Mouse (Mus musculus): ENCODE measurements at regions not wholly inside any gene's neighbourhood (a gene's known extent, or its start where the extent isn't known, plus 50 kb on each side); places are given as distances from the start of the nearest gene placed in this dataset.

- TF ChIP-seq CTCF (IDR thresholded peaks at IDR 0.05; ENCODE audit: borderline replicate concordance, extremely low read depth, insufficient read depth, insufficient read length) (no peak), POLR2A (IDR thresholded peaks at IDR 0.05; ENCODE audit: borderline replicate concordance, extremely low read depth, insufficient read depth, insufficient read length, poor library complexity, severe bottlenecking) (no peak)
- DNase-seq (ENCODE audit: low read depth) = no peak
Observed at GRCm38 (mm10) chr2:133748493-133748892, 196.5 kb downstream of the Bmp2 start.

- no peak for TF ChIP-seq CTCF (IDR thresholded peaks at IDR 0.05; ENCODE audit: borderline replicate concordance, extremely low read depth, insufficient read depth, insufficient read length)
- TF ChIP-seq POLR2A (IDR thresholded peaks at IDR 0.05; ENCODE audit: borderline replicate concordance, extremely low read depth, insufficient read depth, insufficient read length, poor library complexity, severe bottlenecking) = no peak
- no peak for DNase-seq (ENCODE audit: low read depth)
Observed at GRCm38 (mm10) chr2:133749846-133750637, 198.1 kb downstream of the Bmp2 start.

GRCm38 (mm10) chr2:133754088-133754487 lies 202.1 kb downstream of the Bmp2 start:
- no peak for TF ChIP-seq CTCF (IDR thresholded peaks at IDR 0.05; ENCODE audit: borderline replicate concordance, extremely low read depth, insufficient read depth, insufficient read length)

GRCm38 (mm10) chr2:133761496-133761895 lies 209.5 kb downstream of the Bmp2 start:
- DNase-seq (ENCODE audit: low read depth) = peak; percentile 15
- no peak for TF ChIP-seq CTCF (IDR thresholded peaks at IDR 0.05; ENCODE audit: borderline replicate concordance, extremely low read depth, insufficient read depth, insufficient read length)
- TF ChIP-seq POLR2A (IDR thresholded peaks at IDR 0.05; ENCODE audit: borderline replicate concordance, extremely low read depth, insufficient read depth, insufficient read length, poor library complexity, severe bottlenecking) = no peak

More at GRCm38 (mm10) chr2:133754088-133754487, 202.1 kb downstream of the Bmp2 start:
- no peak for DNase-seq (ENCODE audit: low read depth)

- DNase-seq (ENCODE audit: low read depth) = no peak
- no peak for TF ChIP-seq CTCF (IDR thresholded peaks at IDR 0.05; ENCODE audit: borderline replicate concordance, extremely low read depth, insufficient read depth, insufficient read length)
- no peak for TF ChIP-seq POLR2A (IDR thresholded peaks at IDR 0.05; ENCODE audit: borderline replicate concordance, extremely low read depth, insufficient read depth, insufficient read length, poor library complexity, severe bottlenecking)
Observed at GRCm38 (mm10) chr2:133768546-133768945, 216.6 kb downstream of the Bmp2 start.

GRCm38 (mm10) chr2:133783588-133784342 lies 231.8 kb downstream of the Bmp2 start:
- TF ChIP-seq CTCF (IDR thresholded peaks at IDR 0.05; ENCODE audit: borderline replicate concordance, extremely low read depth, insufficient read depth, insufficient read length) = no peak
- TF ChIP-seq POLR2A (IDR thresholded peaks at IDR 0.05; ENCODE audit: borderline replicate concordance, extremely low read depth, insufficient read depth, insufficient read length, poor library complexity, severe bottlenecking) = no peak
- no peak for DNase-seq (ENCODE audit: low read depth)

GRCm38 (mm10) chr2:133791031-133791430 lies 239.1 kb downstream of the Bmp2 start:
- no peak for DNase-seq (ENCODE audit: low read depth)
- TF ChIP-seq CTCF (IDR thresholded peaks at IDR 0.05; ENCODE audit: borderline replicate concordance, extremely low read depth, insufficient read depth, insufficient read length) = no peak
- no peak for TF ChIP-seq POLR2A (IDR thresholded peaks at IDR 0.05; ENCODE audit: borderline replicate concordance, extremely low read depth, insufficient read depth, insufficient read length, poor library complexity, severe bottlenecking)

- TF ChIP-seq CTCF (IDR thresholded peaks at IDR 0.05; ENCODE audit: borderline replicate concordance, extremely low read depth, insufficient read depth, insufficient read length) (peak; percentile 36; the same call in 1 of the 2 replicates), POLR2A (IDR thresholded peaks at IDR 0.05; ENCODE audit: borderline replicate concordance, extremely low read depth, insufficient read depth, insufficient read length, poor library complexity, severe bottlenecking) (no peak)
- peak; percentile 49 for DNase-seq (ENCODE audit: low read depth)
Observed at GRCm38 (mm10) chr2:133793293-133793692, 241.3 kb downstream of the Bmp2 start.

GRCm38 (mm10) chr2:133802666-133803065 lies 250.7 kb downstream of the Bmp2 start:
- peak; percentile 33 for DNase-seq (ENCODE audit: low read depth)
- TF ChIP-seq POLR2A (IDR thresholded peaks at IDR 0.05; ENCODE audit: borderline replicate concordance, extremely low read depth, insufficient read depth, insufficient read length, poor library complexity, severe bottlenecking) = no peak
- no peak for TF ChIP-seq CTCF (IDR thresholded peaks at IDR 0.05; ENCODE audit: borderline replicate concordance, extremely low read depth, insufficient read depth, insufficient read length)

- no peak for DNase-seq (ENCODE audit: low read depth)
- TF ChIP-seq POLR2A (IDR thresholded peaks at IDR 0.05; ENCODE audit: borderline replicate concordance, extremely low read depth, insufficient read depth, insufficient read length, poor library complexity, severe bottlenecking) (no peak), CTCF (IDR thresholded peaks at IDR 0.05; ENCODE audit: borderline replicate concordance, extremely low read depth, insufficient read depth, insufficient read length) (no peak)
Observed at GRCm38 (mm10) chr2:133821418-133821817, 269.5 kb downstream of the Bmp2 start.

GRCm38 (mm10) chr2:133829406-133829805 lies 277.4 kb downstream of the Bmp2 start:
- DNase-seq (ENCODE audit: low read depth) = no peak
- TF ChIP-seq POLR2A (IDR thresholded peaks at IDR 0.05; ENCODE audit: borderline replicate concordance, extremely low read depth, insufficient read depth, insufficient read length, poor library complexity, severe bottlenecking) (no peak), CTCF (IDR thresholded peaks at IDR 0.05; ENCODE audit: borderline replicate concordance, extremely low read depth, insufficient read depth, insufficient read length) (no peak)

All from brain, embryonic 14.5 days (tissue).